Mouse (Mus musculus) kidney, adult 2 months (tissue): ENCODE measurements around the gene Dnah2.

Experiments used
- CTCF ChIP-seq: fragments of 200-500 bp; conservative IDR thresholded peaks from 2 replicates; pipeline ENCODE4 v1.5.1; 2011; ENCODE audit warnings: low read depth, mild to moderate bottlenecking, control low read depth, low read length, moderate library complexity, mixed read lengths; ENCODE audit not compliant: insufficient read depth, insufficient read length
- POLR2A ChIP-seq: fragments of 200-500 bp; IDR thresholded peaks from one replicate; pipeline ENCODE4 v1.6.1; 2011; ENCODE audit warnings: low read depth, low read length, control low read depth

DNA sequence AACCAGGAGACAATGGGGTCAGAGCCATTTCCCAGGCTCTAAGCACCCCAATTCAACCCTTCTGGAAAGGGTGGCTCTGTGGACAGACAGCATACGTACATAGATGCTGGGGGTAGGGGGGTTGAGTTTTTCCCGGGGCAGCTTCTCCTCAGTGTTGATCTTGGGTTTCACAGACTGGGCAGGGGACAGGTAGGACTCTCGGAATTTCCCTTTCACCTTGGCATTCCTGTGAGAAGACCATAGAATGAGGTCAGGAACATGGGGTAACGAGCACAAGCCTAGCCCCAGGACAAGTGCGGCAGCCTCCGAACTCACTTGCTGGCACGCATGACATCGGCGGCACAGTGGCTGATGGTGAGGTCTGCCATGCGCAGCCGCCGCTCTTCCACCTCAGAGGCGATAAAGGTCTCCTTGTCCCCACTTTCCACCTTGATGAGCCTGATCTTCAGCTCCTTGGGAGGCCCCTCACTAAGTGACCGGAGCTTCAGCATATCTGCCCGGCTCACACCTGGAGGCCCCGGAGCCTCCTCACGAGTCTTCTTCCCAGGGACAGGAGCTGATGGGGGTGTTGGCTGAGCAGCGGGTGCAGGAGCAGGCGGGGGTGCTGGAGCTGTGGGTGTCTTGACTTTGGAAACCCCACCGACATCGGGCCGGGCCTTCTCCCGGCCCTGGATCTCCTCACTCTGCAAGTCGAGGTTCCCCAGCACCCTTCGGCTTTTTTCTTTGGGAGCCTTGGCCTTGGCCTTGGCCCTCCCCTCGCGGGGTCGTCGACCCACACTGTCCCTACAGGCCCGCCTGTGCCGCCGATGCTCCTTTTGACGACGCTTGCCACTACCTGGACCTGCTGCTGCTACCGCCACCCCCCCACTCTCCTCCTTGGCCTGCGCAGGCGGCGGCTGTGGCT, 145.0 kb downstream of the Dnah2 start:
- TF ChIP-seq POLR2A (no peak), CTCF (no peak)
